Mouse (Mus musculus) CH12F3 (cell line): Measurements from ENCODE around the gene Trappc1.

Experiments used
- in situ Hi-C: fragments of 300-500 bp; cut with MboI; formaldehyde crosslinking; loops from 2 replicates; pipeline ENCODE4 v1.14.3; 2020; ENCODE audit warnings: low sequenced_read_pairs

Gene Trappc1

GRCm38 (mm10) chr11:69369215-69369989, 45.6 kb downstream of the Trappc1 start, which contains the start of gene Chd3:
Gene Chd3, minus strand, starts transcription at chr11:69369406.
- in situ Hi-C loops = no loop called here

GRCm38 (mm10) chr11:69369990-69370816, 46.4 kb downstream of the Trappc1 start:
- in situ Hi-C loops = no loop called here

GRCm38 (mm10) chr11:69370817-69371215, 47.0 kb downstream of the Trappc1 start:
- in situ Hi-C loops = no loop called here

GRCm38 (mm10) chr11:69371601-69372000, 47.8 kb downstream of the Trappc1 start:
- in situ Hi-C loops = no loop called here

GRCm38 (mm10) chr11:69372056-69372779, 48.4 kb downstream of the Trappc1 start:
- in situ Hi-C loops = no loop called here

GRCm38 (mm10) chr11:69372780-69373170, 49.0 kb downstream of the Trappc1 start:
- in situ Hi-C loops = no loop called here

- in situ Hi-C loops = no loop called here
Measured at GRCm38 (mm10) chr11:69373223-69373965, 49.6 kb downstream of the Trappc1 start.
